Mouse (Mus musculus) thymus, postnatal 0 days (tissue): Measurements from ENCODE around the gene Trib3. TPM values are rescaled to one million over a fixed set of nuclear protein-coding genes. Genes with fewer than 3 reads are reported as not detected.

ENCODE experiments used
- DNase-seq: peaks from one replicate; pipeline ENCODE4 v3.0.0-alpha.2; 2015; ENCODE audit warnings: low spot score
- polyA plus RNA-seq: library from polyadenylated mRNA; unstranded; fragments of >200 nt; fragmentation: Nextera tagmentation; extraction: Ambion mirVana; gene quantifications from 2 replicates; pipeline ENCODE4 v1.2.1, GENCODE M21; 2015

Trib3 gene
- polyA plus RNA-seq, 1 experiment from 2014 or later: 1.6 TPM

GRCm38 (mm10) chr2:152347722-152348121 lies 3.9 kb upstream of the Trib3 start:
- DNase-seq: no peak

- DNase-seq: no peak
Observed at GRCm38 (mm10) chr2:152346776-152347465, 3.1 kb upstream of the Trib3 start.

- no peak for DNase-seq
Observed at GRCm38 (mm10) chr2:152345393-152345792, 1.6 kb upstream of the Trib3 start.

GRCm38 (mm10) chr2:152344909-152345308 lies 1.1 kb upstream of the Trib3 start:
- DNase-seq: no peak

- peak; percentile 27 for DNase-seq
Observed at GRCm38 (mm10) chr2:152344361-152344760, 529 bp upstream of the Trib3 start.

GRCm38 (mm10) chr2:152339631-152340179 lies 4.1 kb downstream of the Trib3 start:
- no peak for DNase-seq

- no peak for DNase-seq
Observed at GRCm38 (mm10) chr2:152338319-152338718, 5.5 kb downstream of the Trib3 start.

- no peak for DNase-seq
Observed at GRCm38 (mm10) chr2:152337591-152338212, 6.1 kb downstream of the Trib3 start.

- DNase-seq: no peak
Observed at GRCm38 (mm10) chr2:152336856-152337255, 7.0 kb downstream of the Trib3 start.

GRCm38 (mm10) chr2:152335289-152335820 lies 8.5 kb downstream of the Trib3 start:
- no peak for DNase-seq

GRCm38 (mm10) chr2:152333345-152334006 lies 10.4 kb downstream of the Trib3 start:
- no peak for DNase-seq

GRCm38 (mm10) chr2:152332101-152332825 lies 11.6 kb downstream of the Trib3 start, which contains the start of gene Rbck1:
Rbck1 (minus strand) TSS chr2:152332653.
- peak; percentile 92 for DNase-seq

- DNase-seq: peak; percentile 14
Observed at GRCm38 (mm10) chr2:152330858-152331423, 12.9 kb downstream of the Trib3 start.

- DNase-seq: no peak
Observed at GRCm38 (mm10) chr2:152327980-152328379, 15.9 kb downstream of the Trib3 start.

GRCm38 (mm10) chr2:152326654-152327053 lies 17.2 kb downstream of the Trib3 start:
- DNase-seq: no peak

GRCm38 (mm10) chr2:152326157-152326556 lies 17.7 kb downstream of the Trib3 start:
- no peak for DNase-seq

- DNase-seq: no peak
Observed at GRCm38 (mm10) chr2:152324842-152325241, 19.0 kb downstream of the Trib3 start.

- no peak for DNase-seq
Observed at GRCm38 (mm10) chr2:152323971-152324370, 19.9 kb downstream of the Trib3 start.

GRCm38 (mm10) chr2:152322198-152322597 lies 21.6 kb downstream of the Trib3 start:
- no peak for DNase-seq

- no peak for DNase-seq
Observed at GRCm38 (mm10) chr2:152321558-152321957, 22.3 kb downstream of the Trib3 start.

- DNase-seq: no peak
Observed at GRCm38 (mm10) chr2:152317054-152317453, 26.8 kb downstream of the Trib3 start.
